Mouse (Mus musculus): ENCODE data around the gene Catip. TPM values are rescaled to one million over a fixed set of nuclear protein-coding genes. Genes with fewer than 3 reads are reported as not detected.

The Catip gene
- polyA plus RNA-seq, 1 experiment from 2014 or later = 1.9 TPM

- H3K36me3 ChIP-seq (ENCODE audit: control insufficient read depth, insufficient read depth, low read length) = no peaks in the 10 kb centered on the region
- H3K27me3 ChIP-seq (ENCODE audit: control insufficient read depth, insufficient read depth, low read depth, low read length) = no peaks in the 10 kb centered on the region
- no peaks in the 10 kb centered on the region for H3K4me1 ChIP-seq (replicated peaks; ENCODE audit: control insufficient read depth, insufficient read depth, low read length)
- H3K27ac ChIP-seq (ENCODE audit: low read length) = no peak overlapping the region
- H3K4me3 ChIP-seq (ENCODE audit: low read length) = no peak overlapping the region
- H3K9me3 ChIP-seq (ENCODE audit: control insufficient read depth, low read length) = no peaks in the 10 kb centered on the region
- no peak overlapping the region for H3K9ac ChIP-seq (ENCODE audit: low read length)
- no peak for ATAC-seq (ENCODE audit: low read depth)
- H3K4me2 ChIP-seq (ENCODE audit: low read depth, low read length) = no peak overlapping the region
These were observed 4.4 kb upstream of the Catip start for GRCm38 (mm10) chr1:74357531-74357930.

DNA sequence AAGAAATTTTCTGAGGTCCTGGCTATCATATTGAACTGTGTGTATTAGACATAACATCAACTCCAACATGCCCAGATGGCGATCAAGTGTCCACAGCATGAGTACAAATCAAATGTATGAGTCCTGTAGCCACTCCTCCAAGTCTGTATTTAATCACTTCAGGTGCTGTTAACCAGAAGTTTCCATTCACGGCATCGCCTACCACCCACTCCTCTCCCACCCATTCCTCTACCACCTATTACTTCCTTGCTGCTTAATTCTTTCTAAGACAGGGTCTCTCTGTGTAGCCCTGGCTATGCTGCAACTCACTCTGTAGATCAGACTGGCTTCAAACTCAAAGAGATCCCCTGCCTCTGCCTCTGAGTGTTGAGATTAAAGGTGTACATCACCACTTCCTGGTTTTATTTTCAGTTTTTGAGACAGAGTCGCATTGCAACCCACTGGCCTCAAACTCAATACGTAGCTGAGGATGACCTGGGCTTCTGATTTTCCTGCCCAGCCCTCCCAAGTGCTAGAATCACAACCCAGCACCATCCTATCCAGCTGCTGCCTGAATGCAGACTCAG, 1.9 kb upstream of the Catip start:
- no peak for ATAC-seq (ENCODE audit: low read depth)
- no peaks in the 10 kb centered on the region for H3K27me3 ChIP-seq (ENCODE audit: control insufficient read depth, insufficient read depth, low read depth, low read length)
- no peaks in the 10 kb centered on the region for H3K9me3 ChIP-seq (ENCODE audit: control insufficient read depth, low read length)
- no peak overlapping the region for H3K4me2 ChIP-seq (ENCODE audit: low read depth, low read length)
- WGBS = 73% methylated on average over 5 of the region's 5 CpGs
- no peak overlapping the region for H3K27ac ChIP-seq (ENCODE audit: low read length)
- no peak overlapping the region for H3K4me3 ChIP-seq (ENCODE audit: low read length)
- no peaks in the 10 kb centered on the region for H3K36me3 ChIP-seq (ENCODE audit: control insufficient read depth, insufficient read depth, low read length)
- no peak overlapping the region for H3K9ac ChIP-seq (ENCODE audit: low read length)
- no peaks in the 10 kb centered on the region for H3K4me1 ChIP-seq (replicated peaks; ENCODE audit: control insufficient read depth, insufficient read depth, low read length)

DNA sequence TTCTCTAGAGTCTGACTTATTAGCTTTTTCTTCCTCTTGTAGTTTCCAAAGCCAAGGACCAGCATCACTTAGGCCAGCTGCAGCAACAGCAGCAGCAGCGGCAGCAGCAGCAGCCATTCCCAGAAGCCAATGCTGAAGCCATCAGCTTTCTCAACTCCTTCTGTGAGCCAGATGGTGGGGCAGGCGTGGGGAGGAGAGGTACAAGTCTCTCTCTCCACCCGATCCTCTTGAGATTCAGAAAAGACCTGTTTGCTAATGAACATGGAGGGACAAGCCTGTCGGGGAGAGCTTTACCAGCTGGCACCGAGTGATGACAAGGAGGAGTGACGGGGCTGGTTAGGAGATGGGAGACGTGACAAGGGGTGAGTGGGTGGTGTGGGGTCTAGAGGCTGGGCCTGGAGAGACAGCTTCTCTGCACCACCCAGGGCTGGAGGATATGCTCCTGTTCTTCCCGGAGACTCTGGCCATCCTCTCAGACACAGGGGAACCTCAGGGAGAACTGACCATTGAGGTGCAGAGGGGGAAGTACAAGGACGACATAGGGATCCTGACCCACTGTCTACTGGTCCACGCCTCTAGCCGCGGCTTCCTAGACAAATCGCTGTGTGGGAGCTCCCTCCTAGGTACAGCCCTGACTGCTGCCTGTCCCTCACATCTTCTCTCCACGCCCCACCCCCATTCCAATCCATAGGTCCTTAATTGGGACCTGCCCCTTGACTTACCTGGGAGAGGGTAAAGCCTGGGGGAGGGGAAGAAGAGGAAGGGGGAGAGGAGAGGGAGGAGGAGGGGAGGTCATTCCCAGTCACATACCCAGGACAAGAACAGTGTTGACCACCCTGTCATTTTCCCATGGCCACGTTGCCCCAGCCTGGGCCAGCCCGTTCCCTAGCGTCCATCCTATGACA, 669 bp downstream of the Catip start:
- WGBS = 48% methylated on average over 17 of the region's 17 CpGs
- Histone ChIP-seq H3K9me3 (ENCODE audit: control insufficient read depth, low read length) (no peaks in the 10 kb centered on the region), H3K4me2 (ENCODE audit: low read depth, low read length) (no peak overlapping the region), H3K27ac (ENCODE audit: low read length) (no peak overlapping the region), H3K4me3 (ENCODE audit: low read length) (no peak overlapping the region), H3K27me3 (ENCODE audit: control insufficient read depth, insufficient read depth, low read depth, low read length) (no peaks in the 10 kb centered on the region), H3K9ac (ENCODE audit: low read length) (no peak overlapping the region), H3K4me1 (replicated peaks; ENCODE audit: control insufficient read depth, insufficient read depth, low read length) (peaks cover under 1% of the 10 kb centered on the region; the same call in 1 of the 2 replicates), H3K36me3 (ENCODE audit: control insufficient read depth, insufficient read depth, low read length) (no peaks in the 10 kb centered on the region)
- peak; percentile 34 for ATAC-seq (ENCODE audit: low read depth)

DNA sequence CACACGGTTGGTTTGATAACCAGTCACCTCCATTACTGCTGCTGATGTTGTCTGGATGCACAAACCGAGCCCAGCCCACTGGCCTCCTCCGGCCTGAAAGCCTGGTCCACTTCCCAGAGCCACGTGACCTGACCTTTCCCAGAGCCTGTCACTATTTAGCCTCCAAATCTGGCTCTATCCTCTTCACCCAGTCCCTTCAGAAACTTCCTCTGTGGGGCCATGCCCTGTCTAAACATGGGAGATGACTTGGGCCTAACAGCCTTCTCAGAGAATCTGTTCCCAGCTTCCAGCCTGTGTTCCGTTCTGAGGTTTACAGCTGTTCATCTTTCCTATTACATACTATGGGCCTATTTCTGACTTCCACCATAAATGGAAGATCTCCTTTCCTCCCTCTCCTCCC, 1.5 kb downstream of the Catip start:
- Histone ChIP-seq H3K27me3 (ENCODE audit: control insufficient read depth, insufficient read depth, low read depth, low read length) (no peaks in the 10 kb centered on the region), H3K36me3 (ENCODE audit: control insufficient read depth, insufficient read depth, low read length) (no peaks in the 10 kb centered on the region), H3K4me1 (replicated peaks; ENCODE audit: control insufficient read depth, insufficient read depth, low read length) (peaks cover 6% of the 10 kb centered on the region), H3K4me3 (ENCODE audit: low read length) (no peak overlapping the region), H3K4me2 (ENCODE audit: low read depth, low read length) (no peak overlapping the region), H3K9ac (ENCODE audit: low read length) (no peak overlapping the region), H3K9me3 (ENCODE audit: control insufficient read depth, low read length) (no peaks in the 10 kb centered on the region), H3K27ac (ENCODE audit: low read length) (no peak overlapping the region)
- ATAC-seq (ENCODE audit: low read depth) = 0 out of 2 replicates have a peak, but pooled peaks have one; percentile 3
- 57% methylated on average over 5 of the region's 5 CpGs for WGBS

DNA sequence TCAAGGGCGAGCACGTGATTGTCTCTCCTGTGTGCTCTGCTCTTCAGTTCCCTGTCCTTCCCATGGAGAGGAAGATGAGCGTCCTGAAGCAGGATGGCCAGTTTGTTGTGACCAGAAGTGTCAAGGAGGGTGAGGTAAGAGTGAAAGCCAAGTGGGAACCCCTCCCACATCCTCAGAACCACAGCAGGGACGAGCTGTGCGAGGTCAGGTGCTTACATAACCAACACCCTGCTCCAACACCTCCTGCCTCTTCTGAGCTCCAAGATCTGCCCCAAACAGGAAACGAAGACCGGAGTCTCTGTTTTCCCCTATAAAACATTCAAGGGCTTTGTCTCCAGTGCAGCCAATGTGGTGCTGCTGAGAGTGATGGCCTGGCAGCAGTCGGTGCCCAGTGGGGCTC, 2.4 kb downstream of the Catip start:
- WGBS = 55% methylated on average over 8 of the region's 8 CpGs
- Histone ChIP-seq H3K4me2 (ENCODE audit: low read depth, low read length) (no peak overlapping the region), H3K27ac (ENCODE audit: low read length) (no peak overlapping the region), H3K9me3 (ENCODE audit: control insufficient read depth, low read length) (no peaks in the 10 kb centered on the region), H3K9ac (ENCODE audit: low read length) (no peak overlapping the region), H3K4me3 (ENCODE audit: low read length) (no peak overlapping the region), H3K4me1 (replicated peaks; ENCODE audit: control insufficient read depth, insufficient read depth, low read length) (peaks cover 6% of the 10 kb centered on the region), H3K36me3 (ENCODE audit: control insufficient read depth, insufficient read depth, low read length) (no peaks in the 10 kb centered on the region), H3K27me3 (ENCODE audit: control insufficient read depth, insufficient read depth, low read depth, low read length) (no peaks in the 10 kb centered on the region)
- no peak for ATAC-seq (ENCODE audit: low read depth)

GRCm38 (mm10) chr1:74367886-74368645, 6.2 kb downstream of the Catip start:
- ATAC-seq (ENCODE audit: low read depth) = peak; percentile 90

GRCm38 (mm10) chr1:74370040-74370439, 8.1 kb downstream of the Catip start:
- WGBS = 42% methylated on average over 4 of the region's 4 CpGs
- peaks cover 6% of the 10 kb centered on the region for H3K4me1 ChIP-seq (replicated peaks; ENCODE audit: control insufficient read depth, insufficient read depth, low read length)

More at GRCm38 (mm10) chr1:74367886-74368645, 6.2 kb downstream of the Catip start:
- WGBS = 7% methylated on average over 34 of the region's 34 CpGs
- Histone ChIP-seq H3K4me1 (replicated peaks; ENCODE audit: control insufficient read depth, insufficient read depth, low read length) (peaks cover 6% of the 10 kb centered on the region), H3K4me2 (ENCODE audit: low read depth, low read length) (peak overlapping the region; percentile 56), H3K9ac (ENCODE audit: low read length) (peak overlapping the region; percentile 36), H3K4me3 (ENCODE audit: low read length) (peak overlapping the region; percentile 34), H3K9me3 (ENCODE audit: control insufficient read depth, low read length) (no peaks in the 10 kb centered on the region), H3K36me3 (ENCODE audit: control insufficient read depth, insufficient read depth, low read length) (no peaks in the 10 kb centered on the region), H3K27me3 (ENCODE audit: control insufficient read depth, insufficient read depth, low read depth, low read length) (no peaks in the 10 kb centered on the region), H3K27ac (ENCODE audit: low read length) (no peak overlapping the region)

DNA sequence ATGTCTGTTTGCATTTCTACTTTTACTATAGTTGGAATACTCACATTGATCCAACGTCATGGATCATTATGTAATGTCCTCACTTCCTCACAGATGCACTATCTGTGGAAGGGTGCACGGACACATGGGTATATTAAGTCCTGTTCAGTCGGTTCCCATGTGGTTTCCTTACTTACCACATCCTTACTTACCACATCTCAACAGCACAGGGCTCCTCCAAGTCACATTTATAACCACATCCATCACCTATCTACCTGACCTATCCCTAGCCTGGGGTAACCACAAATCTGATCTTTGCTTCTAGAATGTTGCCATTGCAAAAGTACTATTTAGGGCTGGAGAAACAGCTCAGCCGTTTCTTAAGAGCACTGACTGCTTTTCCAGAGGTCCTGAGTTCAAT, 11.5 kb downstream of the Catip start:
- no peak for ATAC-seq (ENCODE audit: low read depth)
- H3K36me3 ChIP-seq (ENCODE audit: control insufficient read depth, insufficient read depth, low read length) = no peaks in the 10 kb centered on the region
- H3K27me3 ChIP-seq (ENCODE audit: control insufficient read depth, insufficient read depth, low read depth, low read length) = no peaks in the 10 kb centered on the region
- no peak overlapping the region for H3K4me3 ChIP-seq (ENCODE audit: low read length)
- no peak overlapping the region for H3K27ac ChIP-seq (ENCODE audit: low read length)
- no peak overlapping the region for H3K4me2 ChIP-seq (ENCODE audit: low read depth, low read length)
- 49% methylated on average over 4 of the region's 4 CpGs for WGBS
- no peak overlapping the region for H3K9ac ChIP-seq (ENCODE audit: low read length)
- no peaks in the 10 kb centered on the region for H3K9me3 ChIP-seq (ENCODE audit: control insufficient read depth, low read length)
- no peaks in the 10 kb centered on the region for H3K4me1 ChIP-seq (replicated peaks; ENCODE audit: control insufficient read depth, insufficient read depth, low read length)

More at GRCm38 (mm10) chr1:74370040-74370439, 8.1 kb downstream of the Catip start:
- Histone ChIP-seq H3K9ac (ENCODE audit: low read length) (no peak overlapping the region), H3K27ac (ENCODE audit: low read length) (no peak overlapping the region), H3K36me3 (ENCODE audit: control insufficient read depth, insufficient read depth, low read length) (no peaks in the 10 kb centered on the region), H3K4me3 (ENCODE audit: low read length) (no peak overlapping the region), H3K27me3 (ENCODE audit: control insufficient read depth, insufficient read depth, low read depth, low read length) (no peaks in the 10 kb centered on the region), H3K9me3 (ENCODE audit: control insufficient read depth, low read length) (no peaks in the 10 kb centered on the region), H3K4me2 (ENCODE audit: low read depth, low read length) (no peak overlapping the region)
- ATAC-seq (ENCODE audit: low read depth) = no peak

- Histone ChIP-seq H3K9me3 (ENCODE audit: control insufficient read depth, low read length) (no peaks in the 10 kb centered on the region), H3K9ac (ENCODE audit: low read length) (no peak within 1 kb of the TSS), H3K36me3 (ENCODE audit: control insufficient read depth, insufficient read depth, low read length) (no peaks in the 10 kb centered on the region), H3K4me3 (ENCODE audit: low read length) (no peak within 1 kb of the TSS), H3K4me1 (replicated peaks; ENCODE audit: control insufficient read depth, insufficient read depth, low read length) (no peaks in the 10 kb centered on the region), H3K4me2 (ENCODE audit: low read depth, low read length) (no peak within 1 kb of the TSS), H3K27ac (ENCODE audit: low read length) (no peak within 1 kb of the TSS), H3K27me3 (ENCODE audit: control insufficient read depth, insufficient read depth, low read depth, low read length) (no peaks in the 10 kb centered on the region)
- 66% methylated on average over 8 of the region's 8 CpGs for WGBS
- ATAC-seq (ENCODE audit: low read depth) = no peak
These were observed 13.1 kb downstream of the Catip start, which contains the start of gene Slc11a1 for GRCm38 (mm10) chr1:74374980-74375379. Gene Slc11a1, plus strand, starts transcription at chr1:74375195.

All from lung, embryonic 16.5 days (tissue).